8 mouse cellular contexts compared by ENCODE assay signal in the genomic region with DNA sequence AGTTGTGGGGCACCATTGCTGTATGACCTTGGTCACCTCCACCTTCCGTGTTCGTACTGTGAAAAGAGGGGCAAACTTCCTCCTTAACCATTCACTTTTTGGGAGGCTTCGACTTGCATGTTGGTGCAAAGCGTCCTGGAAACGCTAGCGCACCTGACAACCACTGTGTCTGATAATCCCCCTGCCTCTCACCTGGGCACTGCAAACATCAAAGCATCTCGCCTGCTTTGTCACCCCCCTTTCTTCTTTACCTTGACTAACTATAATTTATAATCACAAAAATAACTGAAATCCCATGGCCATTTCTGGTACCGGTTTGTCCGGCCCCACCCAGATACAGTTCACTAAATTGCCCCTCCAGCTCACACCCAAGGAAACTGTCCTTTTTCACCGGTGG. TPM values are rescaled to one million over a fixed set of nuclear protein-coding genes. Genes with fewer than 3 reads are reported as not detected.
DNase-seq lines count a peak whose midpoint lies in the region; ATAC-seq and TF ChIP-seq lines count a peak whose summit lies in the region.

No protein-coding gene starts in this region.

- no peak for TF ChIP-seq POLR2A in olfactory bulb, adult 2 months (IDR thresholded peaks at IDR 0.05; ENCODE audit: insufficient read depth, low read depth, low read length)

- H3K4me2 ChIP-seq in embryonic facial prominence, embryonic 15.5 days (replicated peaks), result peak overlapping the region; percentile 78

- DNase-seq in limb, embryonic 10.5 days (ENCODE audit: low spot score), result no peak
- no peak for DNase-seq in urinary bladder, adult 2 months (ENCODE audit: low spot score)
- no peak for DNase-seq in spleen, postnatal 36 days (ENCODE audit: low spot score in 2 of 2)
- no peak for DNase-seq in left cerebral cortex, adult 11 months (ENCODE audit: low spot score)

- peak overlapping the region; percentile 39 for H3K9ac ChIP-seq in embryonic facial prominence, embryonic 15.5 days

- H3K4me1 ChIP-seq in megakaryocyte, embryonic 14.5 days, result peaks cover 62% of the 10 kb centered on the region
- H3K4me1 ChIP-seq in embryonic facial prominence, embryonic 15.5 days, result peaks cover 61% of the 10 kb centered on the region
- peaks cover 44% of the 10 kb centered on the region for H3K4me1 ChIP-seq in limb, embryonic 10.5 days
- peaks cover 17% of the 10 kb centered on the region for H3K4me1 ChIP-seq in olfactory bulb, adult 2 months (ENCODE audit: control insufficient read depth, insufficient read depth, low read length)

- peaks cover 26% of the 10 kb centered on the region for H3K36me3 ChIP-seq in megakaryocyte, embryonic 14.5 days (replicated peaks; ENCODE audit: low read length)
- H3K36me3 ChIP-seq in embryonic facial prominence, embryonic 15.5 days, result peaks cover 7% of the 10 kb centered on the region; the same call in 1 of the 2 replicates
- peaks cover 19% of the 10 kb centered on the region for H3K36me3 ChIP-seq in limb, embryonic 10.5 days

- 5% methylated on average over 10 of the region's 10 CpGs for WGBS in embryonic facial prominence, embryonic 15.5 days
- WGBS in limb, embryonic 10.5 days, result 8% methylated on average over 10 of the region's 10 CpGs
- WGBS in olfactory bulb, adult 2 months, result 3% methylated on average over 10 of the region's 10 CpGs

- no peak overlapping the region for H3K27ac ChIP-seq in embryonic facial prominence, embryonic 15.5 days (replicated peaks)
- H3K27ac ChIP-seq in limb, embryonic 10.5 days, result peak overlapping the region; percentile 85
- H3K27ac ChIP-seq in olfactory bulb, adult 2 months (ENCODE audit: insufficient read depth, low read depth, low read length), result no peak overlapping the region

- no peaks in the 10 kb centered on the region for H3K9me3 ChIP-seq in megakaryocyte, embryonic 14.5 days
- no peaks in the 10 kb centered on the region for H3K9me3 ChIP-seq in embryonic facial prominence, embryonic 15.5 days (replicated peaks)
- H3K9me3 ChIP-seq in limb, embryonic 10.5 days (replicated peaks), result no peaks in the 10 kb centered on the region

- TF ChIP-seq CTCF in olfactory bulb, adult 2 months (IDR thresholded peaks at IDR 0.05; ENCODE audit: insufficient read depth, low read depth, low read length), result no peak

- no peaks in the 10 kb centered on the region for H3K27me3 ChIP-seq in megakaryocyte, embryonic 14.5 days (replicated peaks)
- no peaks in the 10 kb centered on the region for H3K27me3 ChIP-seq in embryonic facial prominence, embryonic 15.5 days
- H3K27me3 ChIP-seq in limb, embryonic 10.5 days (ENCODE audit: low read depth, poor library complexity, severe bottlenecking), result no peaks in the 10 kb centered on the region

- ATAC-seq in megakaryocyte, adult 5-6 weeks (ENCODE audit: poor library complexity, severe bottlenecking), result no peak
- no peak for ATAC-seq in embryonic facial prominence, embryonic 15.5 days (ENCODE audit: insufficient number of reproducible peaks, low FRiP score, low TSS enrichment, low read depth)

- H3K4me3 ChIP-seq in megakaryocyte, embryonic 14.5 days (replicated peaks), result peak overlapping the region; percentile 98
- peak overlapping the region; percentile 89 for H3K4me3 ChIP-seq in embryonic facial prominence, embryonic 15.5 days (replicated peaks)
- H3K4me3 ChIP-seq in limb, embryonic 10.5 days, result peak overlapping the region; percentile 70
- H3K4me3 ChIP-seq in olfactory bulb, adult 2 months (ENCODE audit: insufficient read depth, low read depth, low read length), result peak overlapping the region; percentile 61

RNA-seq across cellular contexts. Expression of gene Actr1a, which starts 0.8 kb away (rescaled TPM):
- polyA plus RNA-seq in megakaryocyte, embryonic 14.5 days (2012; ENCODE audit: insufficient read depth, low replicate concordance), result 35.2 and 96.8 TPM in 2 replicates
- 52.7 and 59.6 TPM in 2 replicates for total RNA-seq in megakaryocyte, adult 5-6 weeks (2015)
- 98.0 and 106 TPM in 2 replicates for total RNA-seq in megakaryocyte, adult 5-6 weeks (2017)
- polyA plus RNA-seq in embryonic facial prominence, embryonic 15.5 days (2015; fragmentation: Nextera tagmentation; extraction: Ambion mirVana), result 149 and 153 TPM in 2 replicates
- polyA plus RNA-seq in limb, embryonic 10.5 days (2016; fragmentation: Nextera tagmentation; extraction: Ambion mirVana), result 159 and 168 TPM in 2 replicates
- 623 TPM in 1 of 2 replicates, not detected in the other for polyA plus RNA-seq in olfactory bulb, adult 2 months (2012; ENCODE audit: insufficient read depth, insufficient read length, low replicate concordance, missing spikeins)
- 99.3 and 101 TPM in 2 replicates for polyA plus RNA-seq in urinary bladder, adult 2 months (2012; rRNA removed)

RNA-seq across cellular contexts. Expression of gene Sufu, which starts 2.0 kb away (rescaled TPM):
- polyA plus RNA-seq in megakaryocyte, embryonic 14.5 days (2012; ENCODE audit: insufficient read depth, low replicate concordance), result 8.7 and 23.5 TPM in 2 replicates
- 6.4 and 6.9 TPM in 2 replicates for total RNA-seq in megakaryocyte, adult 5-6 weeks (2015)
- total RNA-seq in megakaryocyte, adult 5-6 weeks (2017), result 3.0 and 5.5 TPM in 2 replicates
- 36.0 and 38.4 TPM in 2 replicates for polyA plus RNA-seq in embryonic facial prominence, embryonic 15.5 days (2015; fragmentation: Nextera tagmentation; extraction: Ambion mirVana)
- polyA plus RNA-seq in limb, embryonic 10.5 days (2016; fragmentation: Nextera tagmentation; extraction: Ambion mirVana), result 53.8 and 58.5 TPM in 2 replicates
- polyA plus RNA-seq in olfactory bulb, adult 2 months (2012; ENCODE audit: insufficient read depth, insufficient read length, low replicate concordance, missing spikeins), result not detected in 2 replicates
- 15.5 and 19.7 TPM in 2 replicates for polyA plus RNA-seq in urinary bladder, adult 2 months (2012; rRNA removed)

RNA-seq across cellular contexts. Expression of gene 2310034G01Rik, which starts 44.6 kb away (rescaled TPM):
- 0.32 TPM in 1 of 2 replicates, not detected in the other for polyA plus RNA-seq in megakaryocyte, embryonic 14.5 days (2012; ENCODE audit: insufficient read depth, low replicate concordance)
- 0.18 TPM in 1 of 2 replicates, not detected in the other for total RNA-seq in megakaryocyte, adult 5-6 weeks (2015)
- total RNA-seq in megakaryocyte, adult 5-6 weeks (2017), result 0.48 and 0.53 TPM in 2 replicates
- polyA plus RNA-seq in embryonic facial prominence, embryonic 15.5 days (2015; fragmentation: Nextera tagmentation; extraction: Ambion mirVana), result 3.5 and 5.3 TPM in 2 replicates
- 1.3 and 1.8 TPM in 2 replicates for polyA plus RNA-seq in limb, embryonic 10.5 days (2016; fragmentation: Nextera tagmentation; extraction: Ambion mirVana)
- not detected in 2 replicates for polyA plus RNA-seq in olfactory bulb, adult 2 months (2012; ENCODE audit: insufficient read depth, insufficient read length, low replicate concordance, missing spikeins)
- polyA plus RNA-seq in urinary bladder, adult 2 months (2012; rRNA removed), result 2.4 and 3.0 TPM in 2 replicates

RNA-seq across cellular contexts. Expression of gene Mfsd13a, which starts 53.8 kb away (rescaled TPM):
- 8.8 and 9.9 TPM in 2 replicates for polyA plus RNA-seq in megakaryocyte, embryonic 14.5 days (2012; ENCODE audit: insufficient read depth, low replicate concordance)
- total RNA-seq in megakaryocyte, adult 5-6 weeks (2015), result 17.2 and 18.1 TPM in 2 replicates
- 8.1 and 11.7 TPM in 2 replicates for total RNA-seq in megakaryocyte, adult 5-6 weeks (2017)
- polyA plus RNA-seq in embryonic facial prominence, embryonic 15.5 days (2015; fragmentation: Nextera tagmentation; extraction: Ambion mirVana), result 4.3 and 4.4 TPM in 2 replicates
- 7.7 and 8.1 TPM in 2 replicates for polyA plus RNA-seq in limb, embryonic 10.5 days (2016; fragmentation: Nextera tagmentation; extraction: Ambion mirVana)
- polyA plus RNA-seq in olfactory bulb, adult 2 months (2012; ENCODE audit: insufficient read depth, insufficient read length, low replicate concordance, missing spikeins), result not detected in 2 replicates
- polyA plus RNA-seq in urinary bladder, adult 2 months (2012; rRNA removed), result 4.8 and 5.2 TPM in 2 replicates

RNA-seq across cellular contexts. Expression of gene Cuedc2, which starts 56.2 kb away (rescaled TPM):
- polyA plus RNA-seq in megakaryocyte, embryonic 14.5 days (2012; ENCODE audit: insufficient read depth, low replicate concordance), result 39.1 and 126 TPM in 2 replicates
- total RNA-seq in megakaryocyte, adult 5-6 weeks (2015), result 31.3 and 33.1 TPM in 2 replicates
- 108 and 114 TPM in 2 replicates for total RNA-seq in megakaryocyte, adult 5-6 weeks (2017)
- polyA plus RNA-seq in embryonic facial prominence, embryonic 15.5 days (2015; fragmentation: Nextera tagmentation; extraction: Ambion mirVana), result 167 and 168 TPM in 2 replicates
- polyA plus RNA-seq in limb, embryonic 10.5 days (2016; fragmentation: Nextera tagmentation; extraction: Ambion mirVana), result 150 and 183 TPM in 2 replicates
- polyA plus RNA-seq in olfactory bulb, adult 2 months (2012; ENCODE audit: insufficient read depth, insufficient read length, low replicate concordance, missing spikeins), result not detected in 2 replicates
- 114 and 120 TPM in 2 replicates for polyA plus RNA-seq in urinary bladder, adult 2 months (2012; rRNA removed)
